Mouse (Mus musculus): ENCODE results near the gene Bud23. TPM values are rescaled to one million over a fixed set of nuclear protein-coding genes. Genes with fewer than 3 reads are reported as not detected.

The Bud23 gene
- total RNA-seq, 1 experiment: 112 TPM

- in situ Hi-C loops (cut with MboI; ENCODE audit: low sequenced_read_pairs in 2 of 2, unreplicated experiment in 2 of 2): no loop called here
- Histone ChIP-seq H3K9ac (ENCODE audit: insufficient read depth, low read depth, low read length, poor library complexity, severe bottlenecking) (no peak overlapping the region), H3K27ac (ENCODE audit: insufficient read depth, low read depth, low read length, poor library complexity, severe bottlenecking) (no peak overlapping the region), H3K4me3 (ENCODE audit: insufficient read depth in 1 of 2, low read depth in 1 of 2, low read length in 2 of 2, poor library complexity in 1 of 2, severe bottlenecking in 1 of 2) (no peak overlapping the region), H3K36me3 (ENCODE audit: control insufficient read depth, insufficient read depth, low read length, poor library complexity, severe bottlenecking) (no peaks in the 10 kb centered on the region), H3K9me3 (ENCODE audit: control insufficient read depth, insufficient read depth, low read depth, low read length) (no peaks in the 10 kb centered on the region), H3K4me1 (ENCODE audit: control insufficient read depth in 2 of 2, insufficient read depth in 2 of 2, low read length in 2 of 2, poor library complexity in 1 of 2) (peaks cover 0 to 14% of the 10 kb centered on the region in 2 experiments; a peak in 3 of 4 replicates)
- TF ChIP-seq MAFK (IDR thresholded peaks at IDR 0.05; ENCODE audit: insufficient read depth, low read depth, low read length): no peak
- DNase-seq (ENCODE audit: low read depth, low spot score): no peak
Measured at GRCm38 (mm10) chr5:135024665-135025224, 40.0 kb downstream of the Bud23 start.

GRCm38 (mm10) chr5:135023344-135024173 lies 41.2 kb downstream of the Bud23 start, which contains the start of gene Stx1a:
Stx1a (plus strand) TSS chr5:135023482.
- H3K4me3 ChIP-seq (ENCODE audit: insufficient read depth in 1 of 2, low read depth in 1 of 2, low read length in 2 of 2, poor library complexity in 1 of 2, severe bottlenecking in 1 of 2): peak within 1 kb of the TSS; percentile 70 to 99

GRCm38 (mm10) chr5:135021814-135022213 lies 42.9 kb downstream of the Bud23 start:
- H3K9me3 ChIP-seq (ENCODE audit: control insufficient read depth, insufficient read depth, low read depth, low read length): no peaks in the 10 kb centered on the region
- H3K27ac ChIP-seq (ENCODE audit: insufficient read depth, low read depth, low read length, poor library complexity, severe bottlenecking): no peak overlapping the region
- H3K36me3 ChIP-seq (ENCODE audit: control insufficient read depth, insufficient read depth, low read length, poor library complexity, severe bottlenecking): no peaks in the 10 kb centered on the region
- no peak overlapping the region for H3K9ac ChIP-seq (ENCODE audit: insufficient read depth, low read depth, low read length, poor library complexity, severe bottlenecking)
- in situ Hi-C loops (cut with MboI; ENCODE audit: low sequenced_read_pairs in 2 of 2, unreplicated experiment in 2 of 2): no loop called here
- peaks cover 0 to 9% of the 10 kb centered on the region in 2 experiments; a peak in 3 of 4 replicates for H3K4me1 ChIP-seq (ENCODE audit: control insufficient read depth in 2 of 2, insufficient read depth in 2 of 2, low read length in 2 of 2, poor library complexity in 1 of 2)
- TF ChIP-seq CHD2 (IDR thresholded peaks at IDR 0.05; ENCODE audit: low read depth, low read length): no peak
- DNase-seq (ENCODE audit: low read depth, low spot score): no peak
- H3K4me3 ChIP-seq (ENCODE audit: insufficient read depth in 1 of 2, low read depth in 1 of 2, low read length in 2 of 2, poor library complexity in 1 of 2, severe bottlenecking in 1 of 2): no peak overlapping the region

More at GRCm38 (mm10) chr5:135023344-135024173, 41.2 kb downstream of the Bud23 start, which contains the start of gene Stx1a:
- Histone ChIP-seq H3K9me3 (ENCODE audit: control insufficient read depth, insufficient read depth, low read depth, low read length) (no peaks in the 10 kb centered on the region), H3K27ac (ENCODE audit: insufficient read depth, low read depth, low read length, poor library complexity, severe bottlenecking) (no peak within 1 kb of the TSS), H3K4me1 (ENCODE audit: control insufficient read depth in 2 of 2, insufficient read depth in 2 of 2, low read length in 2 of 2, poor library complexity in 1 of 2) (peaks cover 0 to 5% of the 10 kb centered on the region in 2 experiments; a peak in 3 of 4 replicates), H3K9ac (ENCODE audit: insufficient read depth, low read depth, low read length, poor library complexity, severe bottlenecking) (peak within 1 kb of the TSS; percentile 73), H3K36me3 (ENCODE audit: control insufficient read depth, insufficient read depth, low read length, poor library complexity, severe bottlenecking) (no peaks in the 10 kb centered on the region)
- DNase-seq (ENCODE audit: low read depth, low spot score): peak; percentile 89
- in situ Hi-C loops (cut with MboI; ENCODE audit: low sequenced_read_pairs in 2 of 2, unreplicated experiment in 2 of 2): no loop called here
- TF ChIP-seq CHD2 (IDR thresholded peaks at IDR 0.05; ENCODE audit: low read depth, low read length) (no peak), ZNF384 (IDR thresholded peaks at IDR 0.05; ENCODE audit: low read depth, low read length) (no peak), HCFC1 (IDR thresholded peaks at IDR 0.05; ENCODE audit: borderline replicate concordance, insufficient read depth, low read length) (no peak), ZC3H11A (IDR thresholded peaks at IDR 0.05; ENCODE audit: borderline replicate concordance, low read depth, low read length) (no peak), MAFK (IDR thresholded peaks at IDR 0.05; ENCODE audit: insufficient read depth, low read depth, low read length) (no peak)

GRCm38 (mm10) chr5:135016224-135016759 lies 48.5 kb downstream of the Bud23 start:
- Histone ChIP-seq H3K4me1 (ENCODE audit: control insufficient read depth in 2 of 2, insufficient read depth in 2 of 2, low read length in 2 of 2, poor library complexity in 1 of 2) (peaks cover 0 to 8% of the 10 kb centered on the region in 2 experiments; a peak in 1 of 4 replicates), H3K4me3 (ENCODE audit: insufficient read depth in 1 of 2, low read depth in 1 of 2, low read length in 2 of 2, poor library complexity in 1 of 2, severe bottlenecking in 1 of 2) (no peak overlapping the region), H3K27ac (ENCODE audit: insufficient read depth, low read depth, low read length, poor library complexity, severe bottlenecking) (no peak overlapping the region), H3K9me3 (ENCODE audit: control insufficient read depth, insufficient read depth, low read depth, low read length) (no peaks in the 10 kb centered on the region), H3K36me3 (ENCODE audit: control insufficient read depth, insufficient read depth, low read length, poor library complexity, severe bottlenecking) (peaks cover under 1% of the 10 kb centered on the region; the same call in 1 of the 2 replicates), H3K9ac (ENCODE audit: insufficient read depth, low read depth, low read length, poor library complexity, severe bottlenecking) (no peak overlapping the region)
- DNase-seq (ENCODE audit: low read depth, low spot score): no peak
- TF ChIP-seq MAFK (IDR thresholded peaks at IDR 0.05; ENCODE audit: insufficient read depth, low read depth, low read length) (no peak), CHD2 (IDR thresholded peaks at IDR 0.05; ENCODE audit: low read depth, low read length) (no peak), ZNF384 (IDR thresholded peaks at IDR 0.05; ENCODE audit: low read depth, low read length) (no peak), HCFC1 (IDR thresholded peaks at IDR 0.05; ENCODE audit: borderline replicate concordance, insufficient read depth, low read length) (no peak)
- in situ Hi-C loops (cut with MboI; ENCODE audit: low sequenced_read_pairs in 2 of 2, unreplicated experiment in 2 of 2): no loop called here

Data from ES-E14 (cell line).